Mouse (Mus musculus): ENCODE data around the gene Cyb561. TPM values are rescaled to one million over a fixed set of nuclear protein-coding genes. Genes with fewer than 3 reads are reported as not detected.

Cyb561 gene
- polyA plus RNA-seq, 1 experiment from 2014 or later = 39.8 TPM

DNA sequence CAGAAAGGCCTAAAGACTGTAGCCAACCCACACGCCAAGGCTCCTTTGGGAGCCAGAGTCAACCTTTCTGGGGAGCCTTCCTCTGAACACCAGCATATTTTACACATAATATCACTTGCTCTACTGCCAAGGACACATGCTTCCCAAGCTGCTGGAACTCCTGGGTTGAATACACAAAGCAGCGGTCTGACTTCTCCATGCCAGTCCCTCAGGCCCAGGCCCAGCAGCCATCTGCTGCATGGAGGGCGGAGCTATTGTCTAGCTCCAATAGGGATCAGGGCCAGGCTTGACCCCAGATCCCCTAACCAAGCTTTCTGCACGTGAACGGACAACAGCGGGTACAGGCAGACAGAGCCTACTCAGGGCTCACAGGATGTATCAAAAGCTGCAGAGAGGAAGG, 18.3 kb downstream of the Cyb561 start:
- no peak for ATAC-seq (replicated peaks; ENCODE audit: low FRiP score)
- no peak overlapping the region for H3K9ac ChIP-seq

DNA sequence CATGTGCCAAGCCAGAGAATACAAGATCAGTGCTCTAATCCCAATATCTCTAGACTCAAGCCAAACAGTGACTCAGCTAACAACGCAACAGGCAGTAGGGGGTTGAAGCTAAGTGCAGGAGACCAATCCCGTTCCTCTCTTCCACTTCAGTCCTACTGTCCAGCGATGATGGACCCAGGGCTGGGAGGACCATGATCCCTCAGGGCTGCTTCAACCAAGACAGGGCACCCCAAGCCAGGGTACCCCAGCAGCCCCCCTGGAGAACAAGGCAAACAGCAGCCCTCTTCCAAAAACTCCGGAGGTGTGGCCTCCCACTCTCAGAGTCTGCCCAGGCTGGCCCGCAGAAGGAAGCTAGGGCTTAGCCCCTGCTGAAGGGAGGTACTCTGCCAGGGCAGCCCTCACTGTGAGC, 18.8 kb downstream of the Cyb561 start:
- no peak overlapping the region for H3K9ac ChIP-seq
- no peaks in the 10 kb centered on the region for H3K36me3 ChIP-seq
- no peaks in the 10 kb centered on the region for H3K9me3 ChIP-seq (replicated peaks)
- H3K4me1 ChIP-seq = no peaks in the 10 kb centered on the region
- ATAC-seq (replicated peaks; ENCODE audit: low FRiP score) = no peak
- WGBS = 75% methylated on average over 5 of the region's 5 CpGs
- no peak overlapping the region for H3K27ac ChIP-seq
- no peak overlapping the region for H3K4me3 ChIP-seq (replicated peaks)
- 0 out of 2 replicates have a peak, but pooled peaks cover 3% of the 10 kb centered on the region for H3K27me3 ChIP-seq
- H3K4me2 ChIP-seq = no peak overlapping the region

More for the DNA sequence above, 18.3 kb downstream of the Cyb561 start:
- no peak overlapping the region for H3K27ac ChIP-seq
- H3K4me3 ChIP-seq (replicated peaks) = no peak overlapping the region
- whole genome bisulfite sequencing = 58% methylated on average over 6 of the region's 6 CpGs
- no peak overlapping the region for H3K4me2 ChIP-seq
- H3K4me1 ChIP-seq = no peaks in the 10 kb centered on the region
- 0 out of 2 replicates have a peak, but pooled peaks cover 3% of the 10 kb centered on the region for H3K27me3 ChIP-seq
- no peaks in the 10 kb centered on the region for H3K9me3 ChIP-seq (replicated peaks)
- H3K36me3 ChIP-seq = no peaks in the 10 kb centered on the region

DNA sequence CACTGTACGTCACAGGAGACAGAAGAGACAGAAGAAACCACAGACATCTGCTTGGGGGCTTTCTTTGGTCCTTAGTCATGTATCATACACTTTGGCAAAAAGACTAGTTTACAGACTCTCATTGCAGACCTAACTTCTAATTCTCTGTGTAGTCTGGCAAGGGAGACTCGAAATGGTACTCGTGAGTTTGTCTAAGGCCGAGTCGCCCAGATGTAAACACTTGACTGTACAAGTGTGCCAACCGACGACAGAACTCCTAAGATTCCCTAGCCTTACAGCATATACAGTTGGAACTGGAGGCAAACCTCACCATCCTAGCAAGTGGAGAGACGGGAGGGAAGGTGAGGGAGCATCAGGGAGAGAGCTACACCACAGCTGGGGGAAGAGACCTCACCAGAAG, 19.4 kb downstream of the Cyb561 start:
- ATAC-seq (replicated peaks; ENCODE audit: low FRiP score) = no peak
- Histone ChIP-seq H3K4me3 (replicated peaks) (no peak overlapping the region), H3K4me1 (no peaks in the 10 kb centered on the region), H3K4me2 (no peak overlapping the region), H3K36me3 (no peaks in the 10 kb centered on the region), H3K27me3 (0 out of 2 replicates have a peak, but pooled peaks cover 3% of the 10 kb centered on the region), H3K9me3 (replicated peaks) (no peaks in the 10 kb centered on the region), H3K9ac (no peak overlapping the region), H3K27ac (no peak overlapping the region)
- WGBS = 89% methylated on average over 8 of the region's 8 CpGs

DNA sequence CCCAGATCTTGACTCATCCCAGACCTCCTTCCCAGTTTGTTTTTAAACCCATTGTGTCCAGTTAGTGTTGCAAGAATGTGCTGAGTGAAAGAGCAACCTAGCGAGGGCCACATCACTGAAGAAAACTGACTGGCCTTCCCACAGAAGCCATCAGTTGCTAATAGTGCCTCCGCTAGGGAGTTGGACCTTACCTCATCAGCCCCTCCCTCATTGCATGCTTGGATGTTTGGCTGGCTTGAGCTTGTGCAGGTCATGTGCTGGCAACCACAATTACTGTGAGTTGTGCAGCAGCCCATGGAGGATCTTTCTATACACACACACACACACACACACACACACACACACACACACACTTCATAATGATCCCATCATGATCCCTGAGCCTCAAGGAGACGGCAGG, 21.8 kb downstream of the Cyb561 start:
- no peak overlapping the region for H3K9ac ChIP-seq
- no peak overlapping the region for H3K27ac ChIP-seq
- peaks cover 9% of the 10 kb centered on the region; the same call in 1 of the 2 replicates for H3K4me1 ChIP-seq
- WGBS = 86% methylated on average over 3 of the region's 3 CpGs
- no peaks in the 10 kb centered on the region for H3K9me3 ChIP-seq (replicated peaks)
- no peaks in the 10 kb centered on the region for H3K27me3 ChIP-seq
- no peak overlapping the region for H3K4me3 ChIP-seq (replicated peaks)
- ATAC-seq (replicated peaks; ENCODE audit: low FRiP score) = no peak
- no peaks in the 10 kb centered on the region for H3K36me3 ChIP-seq
- no peak overlapping the region for H3K4me2 ChIP-seq

DNA sequence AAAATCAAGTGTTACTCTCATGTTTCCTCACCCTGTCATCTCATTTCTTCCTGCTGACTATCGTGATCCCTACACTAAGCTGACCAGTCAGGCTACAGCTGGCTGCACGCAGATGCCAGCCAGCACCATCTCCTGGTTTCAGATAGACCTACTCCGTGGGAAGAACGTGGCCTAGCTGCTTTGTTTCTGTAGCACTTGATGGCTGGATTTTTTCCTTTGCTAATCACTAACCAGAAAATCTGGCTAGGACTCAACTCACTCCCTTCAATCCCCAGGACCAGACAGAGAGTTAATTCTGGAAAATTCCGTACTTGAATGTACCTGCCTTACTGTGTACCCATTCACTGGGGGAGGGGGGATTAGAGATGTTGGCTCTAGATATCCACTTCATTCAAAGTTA, 25.0 kb downstream of the Cyb561 start:
- 68% methylated on average over 5 of the region's 5 CpGs for WGBS
- Histone ChIP-seq H3K27me3 (no peaks in the 10 kb centered on the region), H3K27ac (no peak overlapping the region), H3K4me3 (replicated peaks) (no peak overlapping the region), H3K9ac (no peak overlapping the region), H3K4me2 (no peak overlapping the region), H3K36me3 (peaks cover 7% of the 10 kb centered on the region), H3K9me3 (replicated peaks) (no peaks in the 10 kb centered on the region), H3K4me1 (peaks cover 9% of the 10 kb centered on the region; the same call in 1 of the 2 replicates)
- ATAC-seq (replicated peaks; ENCODE audit: low FRiP score) = no peak

DNA sequence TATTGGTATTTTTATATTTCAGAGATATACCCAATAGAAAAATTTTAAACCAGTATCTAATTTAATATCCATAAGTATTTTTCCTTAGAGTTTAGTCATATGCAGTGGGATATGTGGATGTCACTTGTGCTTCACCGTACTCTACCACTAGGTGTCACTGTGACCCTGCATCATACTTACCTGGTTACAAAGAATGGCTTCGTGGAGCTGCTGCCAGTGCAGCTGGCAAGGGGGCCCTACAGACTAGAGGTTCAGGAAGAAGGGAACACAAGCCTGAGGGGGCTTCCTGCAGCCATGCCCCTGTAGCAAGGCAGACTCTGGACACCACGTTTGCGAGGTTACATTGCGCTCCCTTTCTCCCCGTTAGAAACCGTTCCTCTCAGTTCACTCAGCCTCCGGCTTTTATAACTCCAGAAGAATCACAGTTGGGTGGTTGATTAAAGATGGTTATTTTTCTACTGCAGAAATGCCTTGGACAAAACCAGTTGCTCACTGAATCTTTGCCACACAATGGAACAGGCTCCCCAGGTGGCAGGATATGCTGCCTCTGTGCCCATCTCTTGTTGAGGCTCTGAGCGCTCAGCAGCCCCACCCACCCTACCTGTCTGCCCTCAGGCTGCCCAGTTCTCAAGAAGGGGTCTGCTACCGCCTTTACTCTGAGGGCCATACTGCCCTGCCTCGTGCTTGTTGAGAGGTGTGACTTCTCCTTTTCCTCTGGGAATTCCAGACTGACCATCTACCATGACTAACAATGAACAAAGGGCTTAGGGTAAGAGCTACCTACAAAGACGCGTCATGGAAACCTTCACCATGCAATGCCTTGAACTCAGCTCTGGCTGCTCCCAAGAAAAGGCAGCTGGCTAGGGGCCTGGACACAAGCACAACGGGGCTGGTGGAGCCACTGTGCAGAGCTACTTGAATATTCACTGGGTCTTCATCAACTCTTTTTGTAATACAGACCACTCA, 25.8 kb downstream of the Cyb561 start:
- H3K4me1 ChIP-seq = peaks cover 9% of the 10 kb centered on the region; the same call in 1 of the 2 replicates
- no peaks in the 10 kb centered on the region for H3K9me3 ChIP-seq (replicated peaks)
- H3K27me3 ChIP-seq = no peaks in the 10 kb centered on the region
- H3K4me2 ChIP-seq = no peak overlapping the region
- H3K27ac ChIP-seq = no peak overlapping the region
- H3K36me3 ChIP-seq = peaks cover 15% of the 10 kb centered on the region
- 52% methylated on average over 14 of the region's 14 CpGs for WGBS
- H3K9ac ChIP-seq = no peak overlapping the region
- peak; percentile 52; the same call in 1 of the 2 replicates for ATAC-seq (replicated peaks; ENCODE audit: low FRiP score)
- no peak overlapping the region for H3K4me3 ChIP-seq (replicated peaks)

DNA sequence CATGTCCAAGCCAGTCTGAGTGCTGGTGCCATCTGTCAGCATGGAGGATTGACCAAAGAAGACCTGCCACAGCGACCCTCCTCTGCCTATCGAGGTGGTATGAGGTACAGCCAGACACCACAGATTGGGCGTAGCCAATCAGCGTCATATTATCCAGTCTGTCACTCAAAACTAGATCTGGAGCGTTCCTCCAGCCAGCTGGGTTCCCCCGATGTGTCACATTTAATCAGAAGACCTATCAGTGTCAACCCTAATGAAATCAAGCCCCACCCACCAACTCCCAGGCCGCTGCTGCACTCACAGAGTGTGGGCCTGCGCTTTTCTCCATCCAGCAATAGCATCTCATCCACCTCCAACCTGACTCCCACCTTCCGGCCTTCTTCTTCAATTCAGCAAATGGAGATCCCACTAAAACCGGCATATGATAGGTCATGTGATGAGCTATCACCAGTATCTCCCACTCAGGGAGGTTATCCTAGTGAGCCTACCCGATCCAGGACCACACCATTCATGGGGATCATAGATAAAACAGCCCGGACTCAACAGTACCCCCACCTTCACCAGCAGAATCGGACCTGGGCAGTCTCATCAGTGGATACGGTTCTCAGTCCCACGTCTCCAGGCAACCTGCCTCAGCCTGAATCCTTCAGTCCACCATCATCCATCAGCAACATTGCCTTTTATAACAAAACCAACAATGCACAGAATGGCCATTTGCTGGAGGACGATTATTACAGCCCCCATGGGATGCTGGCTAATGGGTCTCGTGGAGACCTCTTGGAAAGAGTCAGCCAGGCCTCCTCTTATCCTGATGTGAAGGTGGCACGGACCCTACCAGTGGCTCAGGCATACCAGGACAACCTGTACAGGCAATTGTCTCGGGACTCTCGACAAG, 30.1 kb downstream of the Cyb561 start:
- Histone ChIP-seq H3K9ac (no peak overlapping the region), H3K27ac (no peak overlapping the region), H3K27me3 (no peaks in the 10 kb centered on the region), H3K36me3 (peaks cover 45% of the 10 kb centered on the region), H3K9me3 (replicated peaks) (no peaks in the 10 kb centered on the region), H3K4me2 (no peak overlapping the region), H3K4me3 (replicated peaks) (no peak overlapping the region), H3K4me1 (peaks cover 7% of the 10 kb centered on the region; the same call in 1 of the 2 replicates)
- ATAC-seq (replicated peaks; ENCODE audit: low FRiP score) = no peak
- WGBS = 89% methylated on average over 20 of the region's 20 CpGs

DNA sequence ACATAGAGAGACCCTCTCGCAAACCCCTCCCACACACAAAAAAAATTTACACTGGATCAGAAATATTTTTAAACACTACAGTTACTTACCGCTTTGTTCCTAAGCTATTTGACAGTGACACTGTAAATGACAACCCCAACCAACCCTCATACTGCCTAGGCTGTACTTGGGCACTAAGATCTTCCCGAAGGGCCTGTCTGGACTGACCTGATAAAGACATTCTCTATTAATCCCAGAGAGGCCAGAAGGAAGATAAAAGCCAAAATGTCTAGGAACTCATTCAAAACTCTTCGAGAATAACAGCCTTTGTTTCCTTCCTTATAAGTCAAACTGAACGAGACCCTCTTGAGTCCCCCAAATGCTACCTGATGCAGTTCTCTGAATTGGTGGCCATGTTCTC, 31.9 kb downstream of the Cyb561 start:
- Histone ChIP-seq H3K27ac (no peak overlapping the region), H3K9me3 (replicated peaks) (no peaks in the 10 kb centered on the region), H3K36me3 (peaks cover 50% of the 10 kb centered on the region), H3K27me3 (no peaks in the 10 kb centered on the region), H3K4me1 (no peaks in the 10 kb centered on the region), H3K9ac (no peak overlapping the region), H3K4me2 (no peak overlapping the region), H3K4me3 (replicated peaks) (no peak overlapping the region)
- ATAC-seq (replicated peaks; ENCODE audit: low FRiP score) = no peak
- WGBS = 96% methylated on average over 5 of the region's 5 CpGs

DNA sequence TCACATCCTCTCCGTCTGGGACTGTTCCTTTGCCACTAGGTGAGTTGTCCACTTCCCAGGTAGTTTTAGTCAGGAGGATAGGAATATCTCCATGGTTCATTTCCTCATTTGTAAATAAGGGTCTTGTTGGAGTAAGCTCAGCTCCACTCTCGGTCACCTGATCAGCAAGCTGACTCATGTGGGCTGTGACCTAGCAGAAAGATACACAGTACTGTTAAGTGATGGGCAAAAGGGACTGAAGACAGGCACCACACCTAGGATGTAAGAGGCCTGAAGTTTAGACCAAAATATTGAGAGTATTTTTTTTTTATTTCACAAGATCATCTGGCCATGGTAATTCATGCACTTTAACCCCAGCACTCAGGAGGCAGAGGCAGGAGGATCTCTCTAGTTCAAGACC, 32.3 kb downstream of the Cyb561 start:
- 93% methylated on average over 2 of the region's 2 CpGs for WGBS
- H3K4me2 ChIP-seq = no peak overlapping the region
- no peak overlapping the region for H3K27ac ChIP-seq
- H3K9me3 ChIP-seq (replicated peaks) = no peaks in the 10 kb centered on the region
- H3K9ac ChIP-seq = no peak overlapping the region
- no peak overlapping the region for H3K4me3 ChIP-seq (replicated peaks)
- peaks cover 54% of the 10 kb centered on the region for H3K36me3 ChIP-seq
- H3K27me3 ChIP-seq = no peaks in the 10 kb centered on the region
- no peaks in the 10 kb centered on the region for H3K4me1 ChIP-seq
- ATAC-seq (replicated peaks; ENCODE audit: low FRiP score) = no peak

DNA sequence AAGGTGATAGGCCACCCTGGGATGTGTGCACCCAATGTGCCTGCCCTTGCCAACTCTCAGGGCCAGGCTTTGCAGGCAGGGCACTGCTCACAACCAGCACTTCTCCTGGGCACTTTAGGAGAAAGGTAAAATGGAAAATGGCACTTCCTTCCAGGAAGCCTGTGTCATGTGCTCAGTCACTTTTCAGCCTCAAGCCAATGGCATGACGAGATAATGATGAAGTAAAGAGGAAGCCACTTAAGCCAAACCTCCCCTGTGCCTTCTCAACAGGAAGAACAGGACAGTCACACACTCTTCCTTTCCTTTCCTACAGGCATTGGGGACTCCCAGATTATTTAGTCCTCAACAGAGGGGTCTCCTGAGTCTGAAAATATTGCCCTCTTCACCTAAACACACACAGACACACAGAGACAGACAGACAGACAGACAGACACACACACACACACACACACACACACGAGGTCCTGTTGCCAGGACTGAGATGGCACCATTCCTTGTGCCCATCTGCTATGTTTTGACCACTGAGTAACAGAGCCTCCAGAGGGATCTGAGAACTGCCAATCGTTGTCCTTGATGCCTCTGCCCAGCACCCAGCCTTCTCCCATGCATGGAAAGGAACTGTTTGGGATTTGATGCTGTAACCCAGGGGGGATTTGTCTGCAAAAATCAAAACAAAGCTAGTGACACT, 32.9 kb downstream of the Cyb561 start:
- Histone ChIP-seq H3K27me3 (no peaks in the 10 kb centered on the region), H3K4me2 (no peak overlapping the region), H3K9me3 (replicated peaks) (no peaks in the 10 kb centered on the region), H3K9ac (no peak overlapping the region), H3K36me3 (peaks cover 54% of the 10 kb centered on the region), H3K27ac (no peak overlapping the region), H3K4me1 (no peaks in the 10 kb centered on the region), H3K4me3 (replicated peaks) (no peak overlapping the region)
- ATAC-seq (replicated peaks; ENCODE audit: low FRiP score) = no peak
- 81% methylated on average over 3 of the region's 3 CpGs for WGBS

DNA sequence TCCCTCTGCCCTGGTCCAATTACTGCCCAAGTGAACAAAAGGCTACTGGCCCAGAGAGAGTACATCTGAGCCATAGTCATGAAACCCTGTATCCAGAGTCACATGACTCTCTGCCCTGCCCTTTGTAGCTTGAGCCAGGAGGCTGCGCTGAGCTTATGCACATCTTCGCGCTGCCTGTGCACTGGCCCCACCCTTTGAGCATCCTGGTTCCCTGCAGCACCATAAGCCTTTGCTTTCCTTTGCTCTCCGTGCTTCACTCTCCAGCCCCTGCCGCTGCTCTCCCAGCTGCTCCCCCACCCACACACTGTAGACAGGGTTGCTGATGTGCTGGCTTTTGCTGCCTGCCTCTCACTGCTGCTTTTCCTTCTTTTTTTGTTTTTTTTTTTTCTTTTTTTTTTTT, 39.6 kb downstream of the Cyb561 start:
- WGBS = 42% methylated on average over 5 of the region's 5 CpGs
- no peak for ATAC-seq (replicated peaks; ENCODE audit: low FRiP score)
- H3K27ac ChIP-seq = no peak overlapping the region

More for the DNA sequence above, 39.6 kb downstream of the Cyb561 start:
- Histone ChIP-seq H3K9me3 (replicated peaks) (no peaks in the 10 kb centered on the region), H3K27me3 (no peaks in the 10 kb centered on the region), H3K4me3 (replicated peaks) (no peak overlapping the region), H3K4me1 (no peaks in the 10 kb centered on the region), H3K9ac (no peak overlapping the region), H3K4me2 (no peak overlapping the region), H3K36me3 (peaks cover 19% of the 10 kb centered on the region)

All from kidney, embryonic 15.5 days (tissue).